Mouse (Mus musculus): ENCODE results near the gene Scube2. TPM values are rescaled to one million over a fixed set of nuclear protein-coding genes. Genes with fewer than 3 reads are reported as not detected.

Scube2 gene
- total RNA-seq, 2 experiments from 2014 or later = 0.32 TPM; not detected in 1

GRCm38 (mm10) chr7:109852017-109852416, 13.5 kb downstream of the Scube2 start:
- DNase-seq (ENCODE audit: low spot score in 2 of 2) = no peak

DNA sequence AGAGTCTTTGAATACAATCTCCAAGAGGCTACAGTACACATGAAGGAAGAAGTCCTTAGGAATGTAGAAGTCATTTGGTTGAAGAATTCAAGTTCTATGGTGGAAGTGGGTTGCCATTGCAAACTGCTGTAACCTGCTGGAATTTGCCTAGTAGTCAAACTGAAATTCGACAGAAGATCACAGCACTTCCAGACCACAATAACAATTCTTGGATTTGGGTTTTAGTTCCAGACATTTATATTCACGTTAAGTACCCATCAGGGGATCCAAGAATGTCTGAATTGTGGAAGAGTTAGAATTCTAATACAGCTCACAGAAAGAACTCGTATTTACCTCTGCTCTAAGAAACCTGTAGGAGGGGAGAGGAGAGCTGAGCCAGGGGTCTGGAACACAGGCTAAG, 14.9 kb downstream of the Scube2 start:
- no peak for DNase-seq (ENCODE audit: low spot score in 2 of 2)

GRCm38 (mm10) chr7:109849750-109850434, 15.6 kb downstream of the Scube2 start:
- DNase-seq (ENCODE audit: low spot score in 2 of 2) = no peak

DNA sequence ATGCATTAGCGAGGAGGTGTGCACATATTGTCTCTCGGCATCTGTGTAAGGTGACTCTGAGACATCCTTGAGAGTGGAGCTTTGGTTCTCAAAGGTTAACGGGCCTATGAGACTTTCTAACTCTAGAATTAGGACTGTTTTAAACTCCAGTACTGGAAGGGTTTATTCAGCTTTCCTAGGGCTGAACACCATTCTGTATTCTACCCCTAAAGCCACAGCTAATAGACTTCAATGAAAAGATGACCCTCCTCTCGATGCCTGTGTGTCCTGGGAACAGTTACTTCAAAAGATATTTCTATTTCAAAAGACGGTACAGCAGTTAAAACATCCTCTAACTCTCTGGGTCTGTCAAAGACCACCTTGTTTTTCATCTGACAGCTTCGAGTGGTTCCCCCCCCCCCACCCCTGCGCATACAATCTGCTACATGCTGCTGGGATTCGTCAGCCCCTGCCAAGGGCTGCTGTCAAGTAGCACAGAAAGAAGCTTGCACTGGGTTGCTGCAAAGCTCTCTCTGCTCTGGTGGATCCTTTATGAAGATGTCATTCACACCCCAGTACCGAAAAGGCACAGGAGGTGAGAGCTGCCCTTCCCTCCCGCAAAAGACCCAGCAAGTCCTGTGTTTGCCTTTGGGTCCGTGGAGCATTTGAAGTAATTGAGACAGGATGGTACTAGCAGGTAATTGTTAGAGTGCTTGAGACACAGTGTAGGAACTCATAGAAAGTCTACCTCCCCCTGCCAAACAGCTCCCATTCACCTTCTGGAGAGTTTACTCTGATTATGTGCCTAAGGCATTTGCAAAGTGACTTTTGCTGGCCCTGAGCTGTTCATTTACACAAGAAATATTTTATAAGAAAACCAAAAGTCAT, 16.4 kb downstream of the Scube2 start:
- no peak for DNase-seq (ENCODE audit: low spot score in 2 of 2)

DNA sequence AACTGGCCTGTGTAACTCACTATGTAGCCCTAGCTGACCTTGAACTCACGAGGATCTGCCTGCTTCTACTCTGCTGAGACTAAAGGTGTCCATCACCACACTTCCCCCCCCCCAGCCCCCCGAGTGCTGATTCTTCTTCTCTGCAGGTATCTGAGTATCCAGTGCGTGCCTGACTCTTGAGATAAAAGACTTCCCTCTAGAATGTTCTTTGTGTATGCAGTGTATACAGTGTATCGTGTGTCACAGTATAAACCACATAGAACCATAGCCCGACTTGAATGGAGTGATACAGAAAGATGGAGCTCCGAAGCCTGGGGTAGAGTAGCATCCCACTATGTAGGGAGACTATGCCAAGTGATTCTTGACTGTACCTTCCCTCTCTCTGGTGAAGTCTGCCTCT, 21.4 kb downstream of the Scube2 start:
- no peak for DNase-seq (ENCODE audit: low spot score in 2 of 2)

GRCm38 (mm10) chr7:109841618-109842418, 23.7 kb downstream of the Scube2 start:
- no peak for DNase-seq (ENCODE audit: low spot score in 2 of 2)

DNA sequence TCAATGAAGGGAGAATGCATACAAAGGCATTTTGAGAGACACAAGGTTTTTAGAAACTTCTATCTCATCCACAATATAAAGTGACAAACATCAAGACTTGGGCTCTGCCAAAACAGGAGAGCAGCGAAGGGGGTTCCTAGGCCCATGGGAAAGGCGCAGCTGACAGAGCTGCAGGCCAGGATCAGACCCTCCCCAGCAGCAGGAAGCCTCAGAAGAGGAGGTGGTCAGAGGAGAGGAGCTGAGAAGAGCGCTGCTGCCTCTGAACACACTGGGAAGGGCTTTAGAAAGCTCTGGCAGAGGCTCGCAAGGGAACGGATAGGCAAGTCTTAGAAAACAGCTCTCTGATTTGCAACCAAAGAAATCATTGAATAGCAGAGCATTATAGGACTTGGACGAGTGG, 24.4 kb downstream of the Scube2 start:
- DNase-seq (ENCODE audit: low spot score in 2 of 2) = no peak

- no peak for DNase-seq (ENCODE audit: low spot score in 2 of 2)
Observed at GRCm38 (mm10) chr7:109838613-109839012, 26.9 kb downstream of the Scube2 start.

GRCm38 (mm10) chr7:109837651-109838050, 27.8 kb downstream of the Scube2 start:
- DNase-seq (ENCODE audit: low spot score in 2 of 2) = no peak

GRCm38 (mm10) chr7:109834894-109835293, 30.6 kb downstream of the Scube2 start:
- DNase-seq (ENCODE audit: low spot score in 2 of 2) = no peak

- DNase-seq (ENCODE audit: low spot score in 2 of 2) = peak in 1 of 2 experiments; percentile 9
Observed at GRCm38 (mm10) chr7:109831376-109831775, 34.1 kb downstream of the Scube2 start.

- DNase-seq (ENCODE audit: low spot score in 2 of 2) = peak in 1 of 2 experiments; percentile 19
Observed at GRCm38 (mm10) chr7:109826911-109827310, 38.6 kb downstream of the Scube2 start.

DNA sequence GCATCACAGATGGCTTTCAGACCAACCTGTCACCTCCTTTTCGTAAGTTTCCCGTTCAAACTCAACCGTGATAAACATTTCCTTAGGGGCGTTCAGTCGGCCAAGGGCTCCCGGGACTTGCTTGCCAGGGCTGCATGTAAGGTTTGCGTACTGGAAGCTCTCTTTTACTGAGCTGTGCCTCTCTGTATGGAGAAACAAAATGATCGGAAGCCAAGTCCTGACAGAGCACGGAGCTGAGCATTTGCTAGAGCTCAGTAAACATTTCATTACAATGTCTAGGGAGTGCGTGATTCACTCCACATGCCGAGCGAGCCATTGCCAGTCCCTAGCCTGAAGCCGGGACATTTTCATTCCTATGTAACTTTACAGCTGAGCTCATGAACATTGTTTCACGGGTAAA, 40.2 kb downstream of the Scube2 start:
- DNase-seq (ENCODE audit: low spot score in 2 of 2) = no peak

DNA sequence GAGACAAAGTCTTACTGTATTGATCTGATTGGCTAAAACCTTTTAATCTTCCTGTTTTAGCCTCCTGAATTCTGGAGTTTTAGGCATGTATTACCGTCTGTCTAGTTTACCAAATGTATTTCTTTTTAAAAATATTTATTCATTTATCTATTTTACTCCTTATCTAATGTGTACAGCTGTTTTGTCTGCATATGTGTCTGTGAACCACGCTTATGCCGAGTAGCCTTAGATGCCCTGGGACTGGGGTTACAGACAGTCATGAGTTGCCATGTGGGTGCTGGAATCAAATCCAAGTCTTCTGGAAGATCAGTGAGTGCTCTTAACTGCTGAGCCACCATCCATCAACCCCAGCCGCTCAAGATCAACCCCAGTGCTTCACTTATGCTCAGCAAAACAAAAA, 46.9 kb downstream of the Scube2 start:
- DNase-seq (ENCODE audit: low spot score in 2 of 2) = no peak

DNA sequence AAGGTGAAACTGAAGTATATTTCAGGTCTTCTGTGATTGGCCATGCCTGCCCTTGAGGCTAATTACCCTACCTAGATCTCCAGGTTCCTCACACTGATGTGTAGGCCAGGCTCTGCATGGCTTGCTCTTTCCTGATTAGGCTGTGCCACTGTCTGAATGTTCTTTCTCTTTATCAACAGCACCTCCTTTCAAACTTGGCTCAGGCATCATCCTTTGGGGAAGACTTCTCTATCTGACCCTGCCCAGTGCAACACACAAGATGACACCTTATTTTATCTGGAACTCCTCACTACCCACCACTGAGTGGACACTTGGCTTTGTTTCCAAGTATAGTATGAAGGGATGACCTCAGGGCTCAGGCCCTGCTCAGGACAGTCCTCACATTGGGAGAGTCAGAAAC, 47.5 kb downstream of the Scube2 start:
- no peak for DNase-seq (ENCODE audit: low spot score in 2 of 2)

- no peak for DNase-seq (ENCODE audit: low spot score in 2 of 2)
Observed at GRCm38 (mm10) chr7:109813330-109814140, 51.9 kb downstream of the Scube2 start.

DNA sequence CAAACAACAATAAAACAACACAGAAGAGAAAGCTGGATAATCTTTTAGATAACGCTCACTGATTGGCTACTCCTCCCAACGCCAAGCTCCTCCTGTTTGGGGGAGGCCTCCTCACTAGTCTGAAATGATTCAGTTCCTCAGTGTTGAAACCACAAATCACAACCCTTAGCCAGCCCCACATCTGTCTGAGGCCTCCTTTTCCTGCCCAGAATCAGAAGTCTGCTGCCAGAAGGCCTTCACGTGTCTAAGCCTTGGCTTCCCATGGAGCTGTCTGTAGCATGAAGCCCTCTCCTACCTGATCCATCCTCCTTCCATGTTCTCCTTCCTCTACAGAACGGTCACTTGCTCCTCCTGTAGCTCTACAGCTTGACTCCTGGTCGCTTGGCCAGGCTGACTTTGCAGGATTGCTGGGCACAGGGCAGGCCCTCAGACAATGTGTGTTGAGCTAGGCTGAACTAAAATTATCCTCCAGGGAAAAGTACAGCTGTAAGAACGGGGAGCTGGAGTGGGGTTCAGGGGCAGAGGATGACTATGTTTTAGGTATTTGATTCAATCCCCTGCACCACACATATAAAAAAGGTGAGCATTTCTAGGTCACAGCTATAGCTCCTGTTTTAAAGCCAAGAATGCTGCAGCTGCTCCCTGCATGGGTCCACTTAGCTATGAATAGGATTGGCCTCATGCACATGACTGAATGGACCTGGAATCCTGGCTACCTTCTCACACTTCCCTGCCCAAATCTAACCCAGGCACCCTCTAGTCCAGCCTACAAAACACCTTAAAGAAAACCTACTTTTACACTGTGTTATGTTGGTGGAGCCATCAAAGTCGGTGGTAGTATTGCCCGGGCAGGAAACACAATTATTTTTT, 57.6 kb downstream of the Scube2 start:
- DNase-seq (ENCODE audit: low spot score in 2 of 2) = no peak

DNA sequence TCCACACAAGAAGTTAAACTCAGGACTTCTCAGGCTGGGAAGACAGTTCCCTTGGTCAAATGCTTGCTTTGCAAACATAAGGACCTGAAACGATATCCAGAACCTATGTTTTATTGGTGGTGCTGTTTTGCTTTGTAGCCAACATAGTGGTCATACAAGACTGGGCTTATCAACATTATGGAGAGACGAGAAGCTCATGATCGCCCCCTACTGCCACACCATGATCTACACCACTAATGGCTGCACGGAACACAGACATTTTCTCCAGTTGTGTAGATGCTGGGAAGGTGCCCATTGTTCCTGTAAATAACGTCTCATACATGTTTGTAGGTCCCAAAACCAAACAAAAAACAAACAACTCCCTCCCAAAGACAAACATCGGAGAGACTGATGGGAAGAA, 60.6 kb downstream of the Scube2 start:
- peak; percentile 27 to 37 for DNase-seq (ENCODE audit: low spot score in 2 of 2)

DNA sequence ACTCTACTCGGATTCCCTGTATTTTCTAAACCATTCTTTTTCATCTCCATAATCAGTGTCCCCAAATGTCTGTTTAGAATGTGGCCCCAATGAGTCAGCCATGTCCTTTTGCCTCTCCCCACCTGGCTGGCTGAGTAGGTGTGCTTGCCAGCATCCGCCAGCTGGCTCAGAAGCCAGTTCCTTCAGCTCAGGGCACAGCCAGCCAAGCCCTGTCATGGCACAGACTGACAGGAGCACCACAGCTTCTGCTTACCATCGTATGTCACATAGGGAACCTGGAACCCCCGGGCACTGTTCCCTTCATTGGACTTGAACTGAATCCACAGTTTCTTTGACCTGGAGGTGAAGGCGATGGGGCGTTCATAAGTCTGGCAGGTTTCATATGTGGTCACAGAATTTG, 61.1 kb downstream of the Scube2 start:
- no peak for DNase-seq (ENCODE audit: low spot score in 2 of 2)

GRCm38 (mm10) chr7:109803516-109803915, 62.0 kb downstream of the Scube2 start:
- no peak for DNase-seq (ENCODE audit: low spot score in 2 of 2)
